Mouse (Mus musculus): ENCODE results near the gene Dock9. TPM values are rescaled to one million over a fixed set of nuclear protein-coding genes. Genes with fewer than 3 reads are reported as not detected.
A peak's percentile ranks its signal among the peaks of the same experiment; 100 is the strongest.

Dock9 gene
- polyA plus RNA-seq, 1 experiment from 2014 or later = 13.6 TPM

DNA sequence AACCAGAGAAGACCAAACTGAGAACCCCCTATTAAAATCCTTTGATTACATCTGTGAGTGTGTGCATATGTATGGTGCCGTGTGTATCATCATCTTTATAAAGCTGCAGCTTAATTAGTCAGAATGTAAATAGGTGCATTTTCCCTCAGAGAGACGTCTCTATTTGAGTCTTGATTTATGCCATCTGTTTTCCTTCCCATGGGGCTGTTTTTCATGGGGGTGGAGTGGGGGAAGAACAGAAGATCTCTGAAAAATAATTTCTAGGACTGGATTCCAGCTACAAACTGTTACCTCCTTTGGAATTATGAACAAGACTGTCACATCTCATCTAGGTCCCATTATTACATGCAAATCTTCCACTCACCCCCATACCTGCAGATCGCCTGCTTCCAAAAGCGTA lies 193.1 kb downstream of the Dock9 start:
- Histone ChIP-seq H3K27ac (ENCODE audit: low read length) (no peak overlapping the region), H3K4me1 (ENCODE audit: control insufficient read depth, insufficient read depth, low read length) (no peaks in the 10 kb centered on the region), H3K27me3 (replicated peaks; ENCODE audit: control insufficient read depth, insufficient read depth, low read length) (no peaks in the 10 kb centered on the region), H3K36me3 (ENCODE audit: control insufficient read depth, insufficient read depth, low read length) (0 out of 2 replicates have a peak, but pooled peaks cover 9% of the 10 kb centered on the region), H3K9ac (ENCODE audit: low read depth, low read length) (no peak overlapping the region), H3K4me3 (ENCODE audit: low read length) (no peak overlapping the region), H3K4me2 (ENCODE audit: low read depth, low read length) (no peak overlapping the region), H3K9me3 (ENCODE audit: control insufficient read depth, low read length) (no peaks in the 10 kb centered on the region)
- WGBS = 75% methylated on average over 4 of the region's 4 CpGs
- no peak for ATAC-seq

- Histone ChIP-seq H3K27ac (ENCODE audit: low read length) (no peak overlapping the region), H3K4me2 (ENCODE audit: low read depth, low read length) (no peak overlapping the region), H3K4me3 (ENCODE audit: low read length) (no peak overlapping the region), H3K9me3 (ENCODE audit: control insufficient read depth, low read length) (no peaks in the 10 kb centered on the region), H3K9ac (ENCODE audit: low read depth, low read length) (no peak overlapping the region), H3K4me1 (ENCODE audit: control insufficient read depth, insufficient read depth, low read length) (no peaks in the 10 kb centered on the region), H3K27me3 (replicated peaks; ENCODE audit: control insufficient read depth, insufficient read depth, low read length) (no peaks in the 10 kb centered on the region), H3K36me3 (ENCODE audit: control insufficient read depth, insufficient read depth, low read length) (0 out of 2 replicates have a peak, but pooled peaks cover 7% of the 10 kb centered on the region)
- ATAC-seq = no peak
- 87% methylated on average over 6 of the region's 6 CpGs for WGBS
These were observed 195.0 kb downstream of the Dock9 start for GRCm38 (mm10) chr14:121602610-121603009.

DNA sequence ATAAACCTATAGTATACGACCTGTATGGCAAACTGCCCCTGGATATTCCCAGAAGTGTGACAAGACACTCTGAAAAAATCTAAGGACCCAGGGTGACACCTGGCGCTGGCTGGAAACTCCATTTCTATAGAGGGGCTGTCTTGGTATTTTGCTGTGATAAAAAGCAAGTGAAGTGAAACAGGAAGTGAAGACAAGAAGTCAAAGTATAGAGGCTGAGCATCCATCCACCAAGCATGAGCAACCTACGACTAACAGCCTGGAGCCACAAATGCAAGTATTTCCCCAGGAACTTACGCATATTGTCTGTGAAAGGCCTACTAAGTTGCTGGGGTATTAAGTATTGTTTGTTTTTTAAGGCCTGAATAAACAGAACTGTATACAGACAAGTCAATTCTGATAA lies 197.1 kb downstream of the Dock9 start:
- H3K4me2 ChIP-seq (ENCODE audit: low read depth, low read length) = no peak overlapping the region
- no peak overlapping the region for H3K27ac ChIP-seq (ENCODE audit: low read length)

DNA sequence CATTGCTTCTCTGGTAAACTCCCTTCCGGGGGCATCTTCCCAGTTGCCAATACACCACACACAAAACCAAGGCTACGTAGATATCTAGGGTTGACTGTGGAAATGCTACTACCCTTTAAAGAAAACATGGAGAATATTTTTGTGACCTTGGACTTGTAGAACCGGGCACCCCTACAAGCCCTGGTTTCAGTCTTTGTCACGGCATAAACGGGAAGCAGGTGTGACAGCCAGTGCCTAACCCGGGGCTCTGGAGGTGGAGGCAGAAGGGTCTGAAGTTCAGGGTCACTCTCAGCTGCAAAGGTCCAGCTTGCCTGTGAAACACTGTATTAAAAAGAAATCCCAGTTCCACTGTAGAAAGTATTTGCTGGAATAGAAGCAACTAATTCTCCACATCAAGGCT lies 200.6 kb downstream of the Dock9 start:
- no peak overlapping the region for H3K27ac ChIP-seq (ENCODE audit: low read length)

More for the DNA sequence above, 197.1 kb downstream of the Dock9 start:
- no peak overlapping the region for H3K9ac ChIP-seq (ENCODE audit: low read depth, low read length)
- H3K9me3 ChIP-seq (ENCODE audit: control insufficient read depth, low read length) = no peaks in the 10 kb centered on the region
- ATAC-seq = no peak
- H3K4me1 ChIP-seq (ENCODE audit: control insufficient read depth, insufficient read depth, low read length) = no peaks in the 10 kb centered on the region
- no peak overlapping the region for H3K4me3 ChIP-seq (ENCODE audit: low read length)
- no peaks in the 10 kb centered on the region for H3K27me3 ChIP-seq (replicated peaks; ENCODE audit: control insufficient read depth, insufficient read depth, low read length)
- 93% methylated on average over 4 of the region's 4 CpGs for WGBS
- 0 out of 2 replicates have a peak, but pooled peaks cover 7% of the 10 kb centered on the region for H3K36me3 ChIP-seq (ENCODE audit: control insufficient read depth, insufficient read depth, low read length)

GRCm38 (mm10) chr14:121596631-121597030 lies 201.0 kb downstream of the Dock9 start:
- WGBS = 86% methylated on average over 9 of the region's 9 CpGs
- no peak for ATAC-seq
- Histone ChIP-seq H3K27ac (ENCODE audit: low read length) (no peak overlapping the region), H3K9ac (ENCODE audit: low read depth, low read length) (no peak overlapping the region), H3K27me3 (replicated peaks; ENCODE audit: control insufficient read depth, insufficient read depth, low read length) (no peaks in the 10 kb centered on the region), H3K4me2 (ENCODE audit: low read depth, low read length) (no peak overlapping the region), H3K4me3 (ENCODE audit: low read length) (no peak overlapping the region), H3K36me3 (ENCODE audit: control insufficient read depth, insufficient read depth, low read length) (no peaks in the 10 kb centered on the region), H3K9me3 (ENCODE audit: control insufficient read depth, low read length) (no peaks in the 10 kb centered on the region), H3K4me1 (ENCODE audit: control insufficient read depth, insufficient read depth, low read length) (peaks cover 10% of the 10 kb centered on the region; the same call in 1 of the 2 replicates)

More for the DNA sequence above, 200.6 kb downstream of the Dock9 start:
- no peak for ATAC-seq
- Histone ChIP-seq H3K9me3 (ENCODE audit: control insufficient read depth, low read length) (no peaks in the 10 kb centered on the region), H3K4me1 (ENCODE audit: control insufficient read depth, insufficient read depth, low read length) (peaks cover 7% of the 10 kb centered on the region; the same call in 1 of the 2 replicates), H3K4me3 (ENCODE audit: low read length) (no peak overlapping the region), H3K9ac (ENCODE audit: low read depth, low read length) (no peak overlapping the region), H3K36me3 (ENCODE audit: control insufficient read depth, insufficient read depth, low read length) (no peaks in the 10 kb centered on the region), H3K4me2 (ENCODE audit: low read depth, low read length) (no peak overlapping the region), H3K27me3 (replicated peaks; ENCODE audit: control insufficient read depth, insufficient read depth, low read length) (no peaks in the 10 kb centered on the region)
- 77% methylated on average over 6 of the region's 6 CpGs for WGBS

DNA sequence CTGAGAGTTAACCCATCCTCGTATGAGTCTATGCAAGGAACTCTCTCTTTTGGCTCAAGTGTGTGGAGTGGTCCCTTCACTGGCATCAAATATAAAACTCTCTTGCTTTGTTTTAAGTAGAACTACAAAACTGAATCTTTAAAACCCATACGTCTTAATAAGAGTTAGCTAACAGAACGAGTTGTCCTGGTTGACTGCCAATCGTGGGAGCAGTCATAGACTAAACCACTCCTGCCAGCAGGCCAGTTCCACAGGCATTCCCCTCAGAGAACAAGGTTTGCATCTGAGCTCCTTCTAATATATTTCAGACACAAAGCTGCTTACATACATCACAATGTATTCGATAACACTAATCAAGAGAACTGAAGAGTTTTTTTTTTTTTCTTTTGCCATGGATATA lies 203.0 kb downstream of the Dock9 start:
- Histone ChIP-seq H3K36me3 (ENCODE audit: control insufficient read depth, insufficient read depth, low read length) (peaks cover 2% of the 10 kb centered on the region; the same call in 1 of the 2 replicates), H3K9me3 (ENCODE audit: control insufficient read depth, low read length) (no peaks in the 10 kb centered on the region)

GRCm38 (mm10) chr14:121593313-121593929 lies 204.2 kb downstream of the Dock9 start:
- Histone ChIP-seq H3K27ac (ENCODE audit: low read length) (peak overlapping the region; percentile 14; the same call in 1 of the 2 replicates), H3K36me3 (ENCODE audit: control insufficient read depth, insufficient read depth, low read length) (peaks cover 2% of the 10 kb centered on the region; the same call in 1 of the 2 replicates), H3K4me2 (ENCODE audit: low read depth, low read length) (no peak overlapping the region), H3K9ac (ENCODE audit: low read depth, low read length) (no peak overlapping the region), H3K9me3 (ENCODE audit: control insufficient read depth, low read length) (no peaks in the 10 kb centered on the region), H3K4me1 (ENCODE audit: control insufficient read depth, insufficient read depth, low read length) (peaks cover 12% of the 10 kb centered on the region; the same call in 1 of the 2 replicates), H3K27me3 (replicated peaks; ENCODE audit: control insufficient read depth, insufficient read depth, low read length) (no peaks in the 10 kb centered on the region), H3K4me3 (ENCODE audit: low read length) (no peak overlapping the region)
- 42% methylated on average over 10 of the region's 10 CpGs for WGBS
- peak; percentile 46 for ATAC-seq

More for the DNA sequence above, 203.0 kb downstream of the Dock9 start:
- ATAC-seq = no peak
- Histone ChIP-seq H3K4me3 (ENCODE audit: low read length) (no peak overlapping the region), H3K4me1 (ENCODE audit: control insufficient read depth, insufficient read depth, low read length) (peaks cover 12% of the 10 kb centered on the region; the same call in 1 of the 2 replicates), H3K27me3 (replicated peaks; ENCODE audit: control insufficient read depth, insufficient read depth, low read length) (no peaks in the 10 kb centered on the region), H3K27ac (ENCODE audit: low read length) (no peak overlapping the region), H3K4me2 (ENCODE audit: low read depth, low read length) (no peak overlapping the region), H3K9ac (ENCODE audit: low read depth, low read length) (no peak overlapping the region)
- 70% methylated on average over 5 of the region's 5 CpGs for WGBS

- H3K27me3 ChIP-seq (replicated peaks; ENCODE audit: control insufficient read depth, insufficient read depth, low read length) = no peaks in the 10 kb centered on the region
- H3K36me3 ChIP-seq (ENCODE audit: control insufficient read depth, insufficient read depth, low read length) = peaks cover 2% of the 10 kb centered on the region; the same call in 1 of the 2 replicates
- peaks cover 12% of the 10 kb centered on the region; the same call in 1 of the 2 replicates for H3K4me1 ChIP-seq (ENCODE audit: control insufficient read depth, insufficient read depth, low read length)
- H3K9ac ChIP-seq (ENCODE audit: low read depth, low read length) = no peak overlapping the region
- H3K4me3 ChIP-seq (ENCODE audit: low read length) = no peak overlapping the region
- H3K27ac ChIP-seq (ENCODE audit: low read length) = peak overlapping the region; percentile 73
- WGBS = 40% methylated on average over 3 of the region's 3 CpGs
- H3K9me3 ChIP-seq (ENCODE audit: control insufficient read depth, low read length) = no peaks in the 10 kb centered on the region
- no peak for ATAC-seq
- H3K4me2 ChIP-seq (ENCODE audit: low read depth, low read length) = no peak overlapping the region
These were observed 204.7 kb downstream of the Dock9 start for GRCm38 (mm10) chr14:121592890-121593289.

DNA sequence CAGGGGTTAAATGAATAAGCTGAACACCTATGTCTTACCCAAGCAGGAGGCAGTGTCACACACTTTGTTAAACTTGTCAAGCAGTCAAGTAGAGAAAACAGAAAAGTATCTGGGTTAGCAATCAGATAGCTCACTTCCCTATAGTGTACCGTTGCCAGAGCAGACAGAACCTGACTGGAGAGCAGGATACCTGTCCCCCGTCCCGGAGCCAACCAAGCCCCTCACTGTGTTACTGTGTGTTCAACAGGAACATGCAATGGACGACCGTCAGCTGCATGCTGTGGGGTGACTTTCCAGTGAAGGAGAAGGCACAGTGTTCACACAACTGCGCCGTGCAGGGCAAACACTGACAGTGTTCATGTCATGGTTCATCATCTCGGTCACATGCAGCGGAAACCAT lies 205.3 kb downstream of the Dock9 start:
- no peak overlapping the region for H3K4me3 ChIP-seq (ENCODE audit: low read length)
- no peak overlapping the region for H3K4me2 ChIP-seq (ENCODE audit: low read depth, low read length)
- ATAC-seq = no peak
- peak overlapping the region; percentile 73 for H3K27ac ChIP-seq (ENCODE audit: low read length)
- 56% methylated on average over 9 of the region's 9 CpGs for WGBS
- peaks cover 12% of the 10 kb centered on the region; the same call in 1 of the 2 replicates for H3K4me1 ChIP-seq (ENCODE audit: control insufficient read depth, insufficient read depth, low read length)
- H3K27me3 ChIP-seq (replicated peaks; ENCODE audit: control insufficient read depth, insufficient read depth, low read length) = no peaks in the 10 kb centered on the region
- H3K9ac ChIP-seq (ENCODE audit: low read depth, low read length) = peak overlapping the region; percentile 9; the same call in 1 of the 2 replicates
- no peaks in the 10 kb centered on the region for H3K9me3 ChIP-seq (ENCODE audit: control insufficient read depth, low read length)
- H3K36me3 ChIP-seq (ENCODE audit: control insufficient read depth, insufficient read depth, low read length) = peaks cover 2% of the 10 kb centered on the region; the same call in 1 of the 2 replicates
